Mouse (Mus musculus) macrophage (primary cell): Measurements from ENCODE around the gene Schip1. TPM values are rescaled to one million over a fixed set of nuclear protein-coding genes. Genes with fewer than 3 reads are reported as not detected.

Experiments used
- H3K27ac ChIP-seq: fragments of 350-480 bp; formaldehyde crosslinking; 2 replicates; pipeline ENCODE4 v1.9.0; 2021
- H3K36me3 ChIP-seq: fragments of 350-480 bp; formaldehyde crosslinking; 2 replicates; pipeline ENCODE4 v1.9.0; 2021; ENCODE audit errors: inconsistent target
- H3K4me3 ChIP-seq: fragments of 350-480 bp; formaldehyde crosslinking; 2 replicates; pipeline ENCODE4 v1.9.0; 2021; ENCODE audit errors: inconsistent target
- H3K79me2 ChIP-seq: fragments of 350-480 bp; formaldehyde crosslinking; 2 replicates; pipeline ENCODE4 v1.9.0; 2021; ENCODE audit errors: inconsistent target
- WGBS: methylation state at CpG from one replicate; pipeline ENCODE4 v1.1.7; 2026; ENCODE audit warnings: inconsistent platforms; ENCODE audit not compliant: missing documents; 5-methylcytosine and 5-hydroxymethylcytosine counted together
- polyA plus RNA-seq: library from polyadenylated mRNA; stranded (reverse); fragments of 250-400 nt; gene quantifications from 3 replicates; pipeline ENCODE4 v1.2.4, GENCODE M21; 2018; ENCODE audit warnings: inconsistent platforms

The Schip1 gene
- polyA plus RNA-seq, 1 experiment from 2014 or later: not detected

DNA sequence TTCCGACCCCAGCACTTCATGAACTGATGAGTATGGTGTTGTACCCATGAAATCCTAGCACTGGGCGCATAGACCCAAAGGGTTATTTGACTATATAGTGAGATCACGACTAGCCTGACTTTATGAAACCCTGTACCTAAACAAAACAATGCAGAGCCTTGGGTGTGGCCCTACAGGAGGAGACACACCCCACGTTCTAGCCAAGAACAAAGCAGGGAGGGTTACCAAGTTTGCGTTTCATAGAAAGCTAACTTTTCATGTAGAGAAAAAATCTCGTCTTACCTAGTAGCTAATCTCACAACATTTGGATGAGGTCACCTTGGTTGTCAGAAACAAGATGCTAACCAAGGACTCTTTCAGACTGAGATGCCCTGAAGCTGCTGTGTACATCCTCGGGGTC lies 411.7 kb downstream of the Schip1 start:
- no peaks in the 10 kb centered on the region for H3K36me3 ChIP-seq
- no peaks in the 10 kb centered on the region for H3K79me2 ChIP-seq
- no peak overlapping the region for H3K4me3 ChIP-seq
- 86% methylated on average over 7 of the region's 7 CpGs for WGBS
- H3K27ac ChIP-seq: no peak overlapping the region

DNA sequence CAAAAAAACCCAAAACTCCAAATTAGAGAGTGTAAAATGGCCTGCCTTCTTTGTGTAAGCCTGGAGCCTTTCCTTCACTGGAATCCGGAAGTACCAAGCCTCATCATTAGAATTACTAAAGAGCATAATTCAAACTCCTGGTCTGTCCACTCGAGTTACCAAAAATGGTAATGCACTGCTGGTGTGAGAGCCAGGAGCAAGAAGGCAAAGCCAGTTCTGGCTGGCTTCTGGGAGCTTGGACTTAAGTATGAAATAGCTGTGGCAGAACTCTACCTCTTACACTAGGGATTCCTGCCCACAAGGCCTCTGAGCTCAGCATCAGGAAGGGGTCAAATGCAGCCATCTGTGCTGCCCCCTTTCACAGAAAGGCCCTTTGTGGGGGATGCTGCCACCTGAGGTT lies 412.9 kb downstream of the Schip1 start:
- Histone ChIP-seq H3K79me2 (no peaks in the 10 kb centered on the region), H3K36me3 (no peaks in the 10 kb centered on the region), H3K27ac (no peak overlapping the region), H3K4me3 (no peak overlapping the region)
- WGBS: 71% methylated on average over 2 of the region's 2 CpGs

DNA sequence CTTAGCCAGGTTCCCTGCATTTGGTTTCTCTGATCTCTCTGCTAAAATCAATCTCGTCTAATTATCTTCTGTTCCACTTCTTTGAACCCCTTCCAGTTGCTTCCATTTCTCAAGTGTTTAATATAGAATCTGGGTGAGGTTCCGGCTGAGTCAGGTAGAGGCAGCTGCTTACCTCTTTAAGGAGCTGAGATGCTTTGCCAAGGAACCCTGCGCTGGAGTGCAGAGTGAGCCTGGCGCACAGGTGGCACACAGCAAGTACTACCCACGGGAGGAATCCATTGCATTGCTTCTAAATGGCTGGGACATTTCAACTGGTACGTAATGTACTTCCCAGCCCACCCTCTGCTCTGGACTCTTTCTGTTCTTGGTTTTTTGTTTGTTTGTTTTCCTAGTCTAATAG lies 414.7 kb downstream of the Schip1 start:
- H3K27ac ChIP-seq: no peak overlapping the region
- H3K36me3 ChIP-seq: no peaks in the 10 kb centered on the region
- no peaks in the 10 kb centered on the region for H3K79me2 ChIP-seq
- H3K4me3 ChIP-seq: no peak overlapping the region
- 87% methylated on average over 6 of the region's 6 CpGs for WGBS

DNA sequence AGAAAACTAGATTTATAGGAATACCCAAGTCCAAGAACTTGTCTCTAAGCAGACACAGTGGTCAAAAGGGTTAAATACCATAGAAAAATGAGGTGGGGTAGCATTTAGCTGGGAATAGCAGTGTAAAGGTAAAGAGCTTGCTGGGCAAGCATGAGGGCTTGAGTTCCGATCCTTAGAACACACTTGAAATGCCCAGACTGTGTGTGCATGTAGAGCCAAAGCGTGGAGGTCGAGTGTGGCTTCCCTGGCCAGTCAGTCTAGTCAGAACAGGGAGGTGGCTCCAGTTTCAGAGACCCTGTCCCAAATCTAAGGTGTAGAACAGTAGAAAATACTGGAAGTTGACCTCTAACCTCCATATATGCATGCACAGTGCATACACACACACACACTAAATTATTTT lies 418.9 kb downstream of the Schip1 start:
- WGBS: 87% methylated on average over 3 of the region's 3 CpGs

DNA sequence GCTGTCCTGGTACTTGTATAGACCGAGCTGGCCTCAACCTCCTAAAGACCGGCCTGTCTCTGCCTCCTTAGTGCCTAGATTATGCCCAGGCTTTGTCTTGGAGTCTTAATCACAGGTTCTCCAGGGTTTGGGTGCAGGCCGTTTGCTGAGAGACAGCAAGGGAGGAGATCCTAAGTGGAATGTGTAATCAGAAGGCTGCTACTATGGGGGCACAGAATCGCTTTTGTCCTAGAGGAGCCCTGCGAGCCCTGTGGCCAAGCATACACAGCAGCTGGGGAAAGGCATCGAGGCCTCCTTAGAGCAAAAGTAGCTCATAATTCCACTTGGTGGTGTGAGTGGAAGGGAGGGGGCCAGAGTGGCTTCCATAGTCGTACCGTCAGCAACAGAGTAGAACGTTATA lies 419.4 kb downstream of the Schip1 start:
- whole genome bisulfite sequencing: 85% methylated on average over 8 of the region's 9 CpGs
- no peak overlapping the region for H3K27ac ChIP-seq
- H3K36me3 ChIP-seq: no peaks in the 10 kb centered on the region
- H3K79me2 ChIP-seq: no peaks in the 10 kb centered on the region
- H3K4me3 ChIP-seq: no peak overlapping the region

More for the DNA sequence above, 418.9 kb downstream of the Schip1 start:
- Histone ChIP-seq H3K4me3 (no peak overlapping the region), H3K79me2 (no peaks in the 10 kb centered on the region), H3K27ac (no peak overlapping the region), H3K36me3 (no peaks in the 10 kb centered on the region)

DNA sequence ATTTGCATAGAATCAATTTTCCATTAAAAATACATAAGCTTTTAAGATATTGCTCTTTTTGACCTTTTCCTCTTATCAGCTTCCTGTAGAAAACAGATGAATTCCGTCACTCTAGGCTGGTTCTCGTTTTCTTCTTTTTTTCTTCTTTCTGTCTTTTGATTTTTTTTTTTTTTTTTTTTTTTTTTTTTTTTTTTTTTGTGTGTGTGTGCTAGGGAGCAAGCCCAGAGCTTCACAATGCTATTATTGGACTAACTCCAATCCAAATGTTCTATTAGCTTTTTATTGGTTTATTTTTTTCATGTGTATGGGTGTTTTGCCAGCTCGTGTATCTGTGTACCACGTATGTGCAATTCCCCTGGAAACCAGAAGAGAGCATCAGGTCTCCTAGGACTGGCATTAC lies 420.0 kb downstream of the Schip1 start:
- Histone ChIP-seq H3K36me3 (no peaks in the 10 kb centered on the region), H3K79me2 (no peaks in the 10 kb centered on the region), H3K27ac (no peak overlapping the region), H3K4me3 (no peak overlapping the region)
- WGBS: 91% methylated on average over 4 of the region's 4 CpGs

DNA sequence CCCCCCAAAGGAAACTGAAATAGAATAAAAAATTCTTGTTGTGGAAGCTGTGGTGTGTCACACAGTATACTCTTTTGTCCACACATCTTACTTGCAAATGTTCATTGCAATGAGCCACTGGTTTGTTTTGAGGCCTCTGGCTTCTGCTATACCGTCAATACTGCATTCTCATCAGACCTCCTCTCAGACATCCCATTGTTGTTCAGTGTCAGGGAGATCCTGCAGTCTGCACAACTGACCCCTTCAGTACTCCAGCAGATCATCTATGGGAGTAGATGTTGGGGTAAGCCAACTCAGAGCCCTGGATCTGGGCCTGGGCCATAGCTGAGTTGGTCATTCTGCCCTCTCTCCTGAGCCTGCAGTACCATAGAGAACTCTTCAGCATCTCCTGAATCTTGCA lies 423.0 kb downstream of the Schip1 start:
- 93% methylated on average over 1 of the region's 1 CpGs for WGBS
- no peaks in the 10 kb centered on the region for H3K36me3 ChIP-seq
- no peaks in the 10 kb centered on the region for H3K79me2 ChIP-seq
- no peak overlapping the region for H3K4me3 ChIP-seq
- H3K27ac ChIP-seq: no peak overlapping the region

DNA sequence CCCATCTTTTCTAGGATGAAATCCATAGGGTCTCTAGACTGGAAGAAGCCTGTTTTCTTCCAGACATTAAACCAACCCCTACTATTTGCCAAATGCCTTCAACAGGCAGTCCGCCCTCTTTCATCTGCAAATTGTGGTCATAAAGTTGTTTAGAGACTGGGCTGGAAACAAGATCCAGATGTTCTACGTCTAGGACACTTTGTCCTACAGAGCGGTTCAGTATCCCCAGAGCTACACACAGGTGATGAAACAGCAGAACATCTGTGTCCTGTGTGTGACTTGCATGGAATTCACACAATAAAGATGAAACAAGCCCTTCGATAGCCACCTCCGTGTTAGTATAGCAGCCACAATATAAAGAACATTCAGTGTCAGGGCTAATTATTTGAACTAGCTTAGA lies 423.7 kb downstream of the Schip1 start:
- Histone ChIP-seq H3K79me2 (no peaks in the 10 kb centered on the region), H3K4me3 (no peak overlapping the region), H3K27ac (no peak overlapping the region), H3K36me3 (no peaks in the 10 kb centered on the region)
- 89% methylated on average over 5 of the region's 5 CpGs for WGBS

DNA sequence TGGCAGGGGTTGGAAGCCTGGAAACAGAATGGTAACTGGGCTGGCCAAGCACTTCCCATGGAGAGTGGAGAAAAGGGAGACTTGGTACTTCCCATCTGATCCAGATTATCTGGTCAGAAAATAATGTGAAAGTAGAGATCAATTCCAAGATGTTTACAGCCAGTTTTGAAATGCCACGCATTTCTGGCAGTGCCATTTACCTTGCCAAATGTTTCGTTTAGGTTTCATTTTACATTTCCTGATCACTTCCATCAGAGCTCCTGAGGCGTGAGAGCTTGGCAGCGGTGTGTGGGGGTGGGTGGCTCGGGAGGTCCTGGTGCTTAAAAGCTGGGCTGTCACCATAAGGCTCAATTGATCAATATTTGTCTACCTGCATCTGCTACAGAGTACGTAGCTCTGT lies 426.9 kb downstream of the Schip1 start:
- Histone ChIP-seq H3K79me2 (no peaks in the 10 kb centered on the region), H3K4me3 (no peak overlapping the region), H3K36me3 (no peaks in the 10 kb centered on the region), H3K27ac (no peak overlapping the region)
- 80% methylated on average over 6 of the region's 6 CpGs for WGBS

DNA sequence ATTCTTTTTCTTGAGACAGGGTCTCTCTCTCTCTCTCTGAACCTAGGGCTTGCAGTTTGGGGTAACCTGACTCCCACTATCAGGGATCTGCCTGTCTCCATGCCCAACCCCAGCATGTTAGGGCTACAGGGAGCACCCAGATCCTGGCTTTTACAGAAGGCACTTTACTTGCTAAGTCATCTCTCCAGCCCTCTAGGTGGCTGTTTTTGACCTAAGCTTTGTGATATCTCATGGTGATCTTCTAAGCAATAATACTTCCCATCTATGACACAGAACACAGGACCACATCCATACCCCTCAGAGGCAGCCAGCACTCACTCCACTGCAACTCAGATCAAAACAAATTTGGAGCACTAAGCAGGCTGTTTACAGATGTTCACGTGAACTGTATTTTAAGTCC lies 427.5 kb downstream of the Schip1 start:
- Histone ChIP-seq H3K27ac (no peak overlapping the region), H3K36me3 (no peaks in the 10 kb centered on the region)
- 93% methylated on average over 1 of the region's 1 CpGs for WGBS

DNA sequence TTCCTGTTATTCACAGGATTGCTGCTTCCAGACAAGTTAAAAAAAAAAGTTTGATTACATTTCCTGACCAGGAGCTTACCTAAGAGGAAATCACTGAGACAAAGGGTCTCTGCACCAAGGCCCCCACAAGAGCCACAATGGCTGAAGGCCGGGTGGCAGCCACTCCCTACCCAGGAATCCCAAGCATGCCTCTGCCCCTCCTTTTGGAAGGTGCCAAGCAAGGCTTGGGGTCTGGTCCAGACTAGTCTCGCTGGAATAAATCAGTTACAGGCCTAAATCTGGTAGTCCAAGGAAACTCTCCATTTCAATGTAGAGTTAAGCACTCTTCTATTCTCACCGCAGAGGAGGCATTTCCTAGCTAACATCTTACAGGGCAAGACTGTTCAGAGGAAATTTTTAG lies 427.9 kb downstream of the Schip1 start:
- H3K4me3 ChIP-seq: no peak overlapping the region
- H3K36me3 ChIP-seq: no peaks in the 10 kb centered on the region
- H3K79me2 ChIP-seq: no peaks in the 10 kb centered on the region
- H3K27ac ChIP-seq: no peak overlapping the region
- 85% methylated on average over 3 of the region's 3 CpGs for WGBS

More for the DNA sequence above, 427.5 kb downstream of the Schip1 start:
- H3K79me2 ChIP-seq: no peaks in the 10 kb centered on the region
- H3K4me3 ChIP-seq: no peak overlapping the region

DNA sequence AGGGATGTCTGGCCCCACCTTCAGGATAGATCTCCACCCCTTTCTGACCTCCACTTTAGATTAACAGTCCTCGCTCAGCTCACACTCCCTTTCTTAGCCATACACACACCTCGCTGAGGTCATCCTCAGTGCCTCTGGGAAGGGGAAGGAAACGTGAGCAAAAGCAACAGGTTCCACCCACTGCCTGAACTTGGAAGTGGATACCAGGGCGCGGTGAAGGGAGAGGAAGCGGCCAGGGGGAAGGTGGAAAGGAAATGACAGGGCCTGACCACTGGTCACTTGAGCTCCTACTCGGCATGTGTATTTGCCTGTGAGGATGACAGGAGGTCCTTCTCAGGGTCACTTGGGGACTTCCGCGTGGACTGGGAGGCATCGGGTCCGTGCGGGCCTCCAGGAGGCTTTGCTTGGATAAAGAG lies 428.6 kb downstream of the Schip1 start:
- no peaks in the 10 kb centered on the region for H3K79me2 ChIP-seq
- WGBS: 3% methylated on average over 12 of the region's 12 CpGs

DNA sequence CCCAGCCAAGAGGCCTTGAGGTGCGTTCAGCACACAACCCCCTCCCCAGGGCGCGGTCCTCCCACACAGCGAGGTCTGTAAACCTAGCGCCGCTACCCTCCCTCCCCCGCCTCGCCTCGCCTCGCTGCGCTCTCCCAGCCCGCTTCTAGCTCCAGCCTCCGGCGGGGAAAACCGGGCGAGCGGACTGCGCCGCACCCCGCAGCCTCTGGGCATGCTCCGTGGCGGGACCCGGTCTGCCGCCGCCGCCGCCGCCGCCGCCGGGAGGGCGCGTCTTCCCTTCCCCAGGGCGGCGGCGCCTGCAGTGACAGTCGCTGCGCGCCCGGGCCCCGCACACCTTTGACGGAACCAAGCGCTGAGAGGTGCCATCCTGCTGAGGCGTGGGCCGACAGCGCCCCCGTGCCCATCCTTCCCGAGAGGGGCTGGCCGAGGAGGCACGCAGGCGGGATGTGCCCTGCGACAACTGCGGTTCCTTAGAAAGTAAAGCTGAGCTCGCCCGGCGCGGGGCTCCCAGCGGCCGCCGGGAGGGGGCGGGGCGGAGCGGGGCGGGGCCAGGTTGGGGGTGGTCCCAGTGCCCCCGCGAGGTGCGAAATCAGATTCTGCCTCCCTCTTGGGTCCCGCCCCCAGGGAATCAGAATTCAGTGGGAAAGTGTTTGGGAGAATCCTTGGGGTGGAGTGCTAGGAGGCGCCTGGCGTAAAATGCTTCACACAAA lies 429.1 kb downstream of the Schip1 start:
- Histone ChIP-seq H3K27ac (no peak overlapping the region), H3K4me3 (peak overlapping the region; percentile 5; the same call in 1 of the 2 replicates), H3K79me2 (no peaks in the 10 kb centered on the region), H3K36me3 (no peaks in the 10 kb centered on the region)
- WGBS: 0% methylated on average over 49 of the region's 70 CpGs

More for the DNA sequence above, 428.6 kb downstream of the Schip1 start:
- no peak overlapping the region; the same call in 1 of the 2 replicates for H3K4me3 ChIP-seq
- no peak overlapping the region for H3K27ac ChIP-seq
- no peaks in the 10 kb centered on the region for H3K36me3 ChIP-seq

DNA sequence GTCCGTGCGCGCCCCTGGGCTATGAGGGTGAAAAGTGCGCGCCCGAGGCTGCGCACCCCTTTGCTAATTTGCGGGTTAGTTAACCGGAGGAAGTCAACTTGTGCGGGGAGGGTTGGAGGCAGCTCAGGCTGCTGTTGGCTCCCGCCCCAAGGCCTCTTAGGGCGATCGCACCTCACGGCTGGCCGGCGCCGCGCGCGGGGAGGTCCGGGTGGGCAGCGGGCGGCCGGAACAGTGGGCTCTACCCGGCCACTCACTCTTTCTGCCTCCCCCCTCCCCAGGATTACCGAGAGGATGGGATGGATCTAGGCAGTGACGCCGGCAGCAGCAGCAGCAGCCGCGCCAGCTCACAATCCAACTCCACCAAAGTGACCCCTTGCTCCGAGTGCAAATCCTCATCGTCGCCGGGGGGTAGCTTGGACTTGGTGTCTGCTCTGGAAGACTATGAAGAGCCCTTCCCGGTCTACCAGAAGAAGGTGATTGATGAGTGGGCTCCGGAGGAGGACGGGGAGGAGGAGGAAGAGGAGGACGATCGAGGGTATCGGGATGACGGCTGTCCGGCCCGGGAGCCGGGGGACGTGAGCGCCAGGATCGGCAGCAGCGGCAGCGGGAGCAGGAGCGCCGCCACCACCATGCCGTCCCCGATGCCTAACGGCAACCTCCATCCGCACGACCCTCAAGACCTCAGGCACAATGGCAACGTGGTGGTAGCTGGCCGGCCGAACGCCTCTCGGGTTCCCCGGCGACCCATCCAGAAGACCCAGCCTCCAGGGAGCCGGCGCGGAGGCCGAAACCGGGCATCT lies 429.9 kb downstream of the Schip1 start:
- no peak overlapping the region for H3K27ac ChIP-seq
- no peaks in the 10 kb centered on the region for H3K36me3 ChIP-seq
- WGBS: 1% methylated on average over 68 of the region's 68 CpGs
- no peaks in the 10 kb centered on the region for H3K79me2 ChIP-seq
- H3K4me3 ChIP-seq: peak overlapping the region; percentile 5; the same call in 1 of the 2 replicates

DNA sequence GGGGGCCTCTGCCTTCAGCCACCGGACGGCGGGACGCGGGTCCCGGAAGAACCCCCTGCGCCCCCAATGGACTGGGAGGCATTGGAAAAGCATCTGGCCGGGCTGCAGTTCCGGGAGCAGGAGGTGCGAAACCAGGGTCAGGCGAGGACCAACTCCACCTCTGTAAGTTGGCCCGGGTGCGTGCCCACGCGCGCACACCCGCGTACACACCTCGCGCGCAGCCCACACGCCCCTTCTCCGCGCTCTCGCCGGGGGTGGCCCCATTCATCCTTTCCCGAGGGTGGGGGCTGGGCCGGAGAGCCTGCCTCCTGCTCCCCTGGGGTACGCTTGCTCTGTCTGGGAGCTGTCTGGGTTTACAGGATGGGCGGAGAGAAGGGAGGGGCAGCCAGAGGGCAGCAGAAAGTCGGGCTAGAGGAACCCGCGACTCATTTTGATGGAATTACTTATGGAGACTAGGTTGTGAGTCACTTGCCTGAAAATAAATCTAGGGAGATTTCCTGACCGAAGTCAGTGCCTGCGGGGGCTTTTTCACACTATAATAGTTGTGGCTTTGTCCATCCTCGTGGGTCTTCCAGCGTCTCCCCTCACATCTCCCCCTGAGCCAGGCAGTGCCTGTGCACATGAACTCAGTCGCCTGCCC lies 430.6 kb downstream of the Schip1 start:
- WGBS: 2% methylated on average over 38 of the region's 38 CpGs
- no peaks in the 10 kb centered on the region for H3K36me3 ChIP-seq
- no peak overlapping the region for H3K4me3 ChIP-seq
- no peaks in the 10 kb centered on the region for H3K79me2 ChIP-seq
- H3K27ac ChIP-seq: no peak overlapping the region
